Mouse (Mus musculus) hindlimb bud, embryonic 11.5 days (tissue): ENCODE data around the gene Jhy.

Source experiments
- DNase-seq: peaks from one replicate; pipeline ENCODE4 v3.0.0-alpha.2; 2012; ENCODE audit warnings: low read depth, low spot score; ENCODE audit errors: extremely low spot score

Jhy gene

GRCm38 (mm10) chr9:40927351-40927980 lies 36.5 kb downstream of the Jhy start:
- DNase-seq: no peak

- DNase-seq: no peak
Observed at GRCm38 (mm10) chr9:40917871-40918613, 45.9 kb downstream of the Jhy start.

- no peak for DNase-seq
Observed at GRCm38 (mm10) chr9:40908915-40909314, 55.0 kb downstream of the Jhy start.

GRCm38 (mm10) chr9:40908411-40908810 lies 55.5 kb downstream of the Jhy start:
- DNase-seq: no peak

GRCm38 (mm10) chr9:40907413-40907812 lies 56.5 kb downstream of the Jhy start:
- DNase-seq: no peak

- no peak for DNase-seq
Observed at GRCm38 (mm10) chr9:40892456-40892855, 71.5 kb downstream of the Jhy start.

GRCm38 (mm10) chr9:40889389-40889788 lies 74.5 kb downstream of the Jhy start:
- no peak for DNase-seq

- no peak for DNase-seq
Observed at GRCm38 (mm10) chr9:40885669-40886068, 78.2 kb downstream of the Jhy start.

GRCm38 (mm10) chr9:40878998-40879397 lies 84.9 kb downstream of the Jhy start:
- no peak for DNase-seq

GRCm38 (mm10) chr9:40878291-40878945 lies 85.5 kb downstream of the Jhy start:
- DNase-seq: no peak

GRCm38 (mm10) chr9:40877881-40878235 lies 86.1 kb downstream of the Jhy start:
- no peak for DNase-seq

GRCm38 (mm10) chr9:40877146-40877880 lies 86.6 kb downstream of the Jhy start:
- DNase-seq: no peak

- no peak for DNase-seq
Observed at GRCm38 (mm10) chr9:40876693-40877092, 87.2 kb downstream of the Jhy start.

GRCm38 (mm10) chr9:40876164-40876563 lies 87.8 kb downstream of the Jhy start:
- no peak for DNase-seq

GRCm38 (mm10) chr9:40875431-40875830 lies 88.5 kb downstream of the Jhy start:
- DNase-seq: no peak

GRCm38 (mm10) chr9:40874961-40875360 lies 89.0 kb downstream of the Jhy start:
- DNase-seq: no peak

GRCm38 (mm10) chr9:40873556-40874470 lies 90.1 kb downstream of the Jhy start, which contains the start of gene Bsx:
Gene Bsx, plus strand, starts transcription at chr9:40874127.
- no peak for DNase-seq

GRCm38 (mm10) chr9:40872156-40872478 lies 91.8 kb downstream of the Jhy start:
- no peak for DNase-seq

- no peak for DNase-seq
Observed at GRCm38 (mm10) chr9:40871369-40872155, 92.4 kb downstream of the Jhy start.

GRCm38 (mm10) chr9:40870331-40870730 lies 93.6 kb downstream of the Jhy start:
- no peak for DNase-seq
